In the genomic region with DNA sequence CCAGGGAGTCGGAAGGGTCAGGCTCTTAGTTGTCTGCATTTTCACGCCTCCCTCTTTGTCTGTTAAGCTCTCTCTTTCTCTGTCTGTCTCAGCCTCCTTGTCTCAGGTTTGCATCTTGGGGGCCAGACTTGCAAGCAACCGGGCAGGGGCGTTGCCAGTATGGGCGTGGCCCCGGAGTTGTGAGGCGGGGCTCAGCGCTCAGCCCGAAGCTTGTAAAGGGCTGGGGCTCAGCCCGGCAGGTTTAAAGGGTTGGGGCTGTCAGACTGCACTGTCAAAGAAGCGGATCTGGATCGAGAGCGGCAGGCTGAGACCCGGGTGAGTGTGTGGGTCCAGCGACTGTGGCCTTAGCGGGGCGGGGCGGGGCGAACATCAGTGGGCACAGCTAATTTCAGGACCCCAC, we compare ENCODE assay signal across 8 mouse cellular contexts. TPM values are rescaled to one million over a fixed set of nuclear protein-coding genes. Genes with fewer than 3 reads are reported as not detected.
DNase-seq lines count a peak whose midpoint lies in the region; ATAC-seq lines count a peak whose summit lies in the region.

A gene (plus strand): TSS at position 242 of the 400 bp plus-strand sequence.

- no peaks in the 10 kb centered on the region for H3K4me1 ChIP-seq in embryonic facial prominence, embryonic 11.5 days (ENCODE audit: control insufficient read depth, insufficient read depth, low read length)
- H3K4me1 ChIP-seq in hindbrain, embryonic 10.5 days (replicated peaks), result peaks cover 8% of the 10 kb centered on the region
- H3K4me1 ChIP-seq in liver, embryonic 16.5 days (ENCODE audit: control insufficient read depth, low read depth, low read length), result peaks cover 33% of the 10 kb centered on the region
- peaks cover 7% of the 10 kb centered on the region for H3K4me1 ChIP-seq in neural tube, embryonic 15.5 days

- peak; percentile 65; the same call in 1 of the 2 replicates for ATAC-seq in embryonic facial prominence, embryonic 11.5 days (replicated peaks; ENCODE audit: insufficient number of reproducible peaks, low FRiP score, low TSS enrichment, low read depth)
- peak; percentile 58 for ATAC-seq in liver, embryonic 16.5 days (ENCODE audit: low read depth)
- no peak for ATAC-seq in neural tube, embryonic 15.5 days (ENCODE audit: low FRiP score)

- H3K9me3 ChIP-seq in embryonic facial prominence, embryonic 11.5 days (replicated peaks; ENCODE audit: control insufficient read depth, low read length), result no peaks in the 10 kb centered on the region
- H3K9me3 ChIP-seq in hindbrain, embryonic 10.5 days, result peaks cover 8% of the 10 kb centered on the region; the same call in 1 of the 2 replicates
- no peaks in the 10 kb centered on the region for H3K9me3 ChIP-seq in liver, embryonic 16.5 days (replicated peaks; ENCODE audit: control insufficient read depth, low read length)
- H3K9me3 ChIP-seq in neural tube, embryonic 15.5 days (replicated peaks), result no peaks in the 10 kb centered on the region

- H3K27me3 ChIP-seq in embryonic facial prominence, embryonic 11.5 days (ENCODE audit: control insufficient read depth, insufficient read depth, low read length), result no peaks in the 10 kb centered on the region
- peaks cover 23% of the 10 kb centered on the region for H3K27me3 ChIP-seq in hindbrain, embryonic 10.5 days (ENCODE audit: insufficient read depth, poor library complexity, severe bottlenecking)
- H3K27me3 ChIP-seq in liver, embryonic 16.5 days (ENCODE audit: control insufficient read depth, insufficient read depth, low read depth, low read length), result no peaks in the 10 kb centered on the region
- H3K27me3 ChIP-seq in neural tube, embryonic 15.5 days (replicated peaks), result peaks cover 17% of the 10 kb centered on the region

- H3K27ac ChIP-seq in embryonic facial prominence, embryonic 11.5 days (replicated peaks; ENCODE audit: low read depth, low read length), result no peak within 1 kb of the TSS
- no peak within 1 kb of the TSS for H3K27ac ChIP-seq in hindbrain, embryonic 10.5 days
- no peak within 1 kb of the TSS for H3K27ac ChIP-seq in liver, embryonic 16.5 days (ENCODE audit: low read length)
- no peak within 1 kb of the TSS for H3K27ac ChIP-seq in neural tube, embryonic 15.5 days (replicated peaks)

- WGBS in embryonic facial prominence, embryonic 11.5 days, result 1% methylated on average over 16 of the region's 19 CpGs
- 1% methylated on average over 19 of the region's 19 CpGs for WGBS in hindbrain, embryonic 10.5 days
- 3% methylated on average over 19 of the region's 19 CpGs for WGBS in liver, embryonic 16.5 days (ENCODE audit: insufficient replicate concordance)
- 1% methylated on average over 19 of the region's 19 CpGs for WGBS in neural tube, embryonic 15.5 days

- H3K4me2 ChIP-seq in embryonic facial prominence, embryonic 11.5 days (ENCODE audit: low read depth, low read length), result peak within 1 kb of the TSS; percentile 59
- peak within 1 kb of the TSS; percentile 52 for H3K4me2 ChIP-seq in liver, embryonic 16.5 days (ENCODE audit: low read depth, low read length)
- peak within 1 kb of the TSS; percentile 65 for H3K4me2 ChIP-seq in neural tube, embryonic 15.5 days

- H3K9ac ChIP-seq in embryonic facial prominence, embryonic 11.5 days (replicated peaks; ENCODE audit: low read length), result no peak within 1 kb of the TSS
- no peak within 1 kb of the TSS for H3K9ac ChIP-seq in liver, embryonic 16.5 days (ENCODE audit: low read depth, low read length)
- H3K9ac ChIP-seq in neural tube, embryonic 15.5 days (replicated peaks), result peak within 1 kb of the TSS; percentile 23; the same call in 1 of the 2 replicates

- DNase-seq in ovary, postnatal 36 days (ENCODE audit: low spot score), result peak; percentile 23
- no peak for DNase-seq in ovary, adult 18-20 months (ENCODE audit: low spot score)
- DNase-seq in embryonic facial prominence, embryonic 11.5 days (ENCODE audit: low spot score), result peak; percentile 70
- DNase-seq in hindbrain, embryonic 10.5 days (ENCODE audit: low spot score), result peak; percentile 40
- DNase-seq in right cerebral cortex, adult 18-20 months, result no peak
- no peak for DNase-seq in layer of hippocampus, adult 11-12 months (ENCODE audit: low spot score)

- H3K36me3 ChIP-seq in embryonic facial prominence, embryonic 11.5 days (replicated peaks; ENCODE audit: control insufficient read depth, insufficient read depth, low read depth, low read length), result no peaks in the 10 kb centered on the region
- no peaks in the 10 kb centered on the region for H3K36me3 ChIP-seq in hindbrain, embryonic 10.5 days
- H3K36me3 ChIP-seq in liver, embryonic 16.5 days (ENCODE audit: control insufficient read depth, insufficient read depth), result no peaks in the 10 kb centered on the region
- H3K36me3 ChIP-seq in neural tube, embryonic 15.5 days, result no peaks in the 10 kb centered on the region

- peak within 1 kb of the TSS; percentile 15; the same call in 1 of the 2 replicates for H3K4me3 ChIP-seq in embryonic facial prominence, embryonic 11.5 days (ENCODE audit: low read depth, low read length)
- peak within 1 kb of the TSS; percentile 50 for H3K4me3 ChIP-seq in hindbrain, embryonic 10.5 days
- H3K4me3 ChIP-seq in liver, embryonic 16.5 days (ENCODE audit: low read depth, low read length), result peak within 1 kb of the TSS; percentile 22
- H3K4me3 ChIP-seq in neural tube, embryonic 15.5 days (replicated peaks), result peak within 1 kb of the TSS; percentile 34

RNA-seq across cellular contexts. Expression of the gene that starts here (rescaled TPM):
- polyA plus RNA-seq in embryonic facial prominence, embryonic 11.5 days (2014; fragmentation: Nextera tagmentation; extraction: Ambion mirVana), result 0.46 and 0.98 TPM in 2 replicates
- polyA plus RNA-seq in hindbrain, embryonic 10.5 days (2016; fragmentation: Nextera tagmentation; extraction: Ambion mirVana), result 0.52 and 0.54 TPM in 2 replicates
- 0.69 and 0.81 TPM in 2 replicates for polyA plus RNA-seq in liver, embryonic 16.5 days (2015; fragmentation: Nextera tagmentation; extraction: Ambion mirVana)
- 0.65 and 0.74 TPM in 2 replicates for polyA plus RNA-seq in neural tube, embryonic 15.5 days (2015; fragmentation: Nextera tagmentation; extraction: Ambion mirVana)

Comparison
In these comparisons a context has a peak if more than half of its experiments do, and no peak if none do; other contexts are left out.
1. Peak in DNase-seq, ATAC-seq, H3K4me3 ChIP-seq and H3K4me2 ChIP-seq in embryonic facial prominence, embryonic 11.5 days; RNA of the gene not detected or under 1 TPM.
2. Peak in DNase-seq and H3K4me3 ChIP-seq in hindbrain, embryonic 10.5 days; RNA of the gene not detected or under 1 TPM.
3. Peak in ATAC-seq, H3K4me3 ChIP-seq and H3K4me2 ChIP-seq in liver, embryonic 16.5 days; RNA of the gene not detected or under 1 TPM.